Mouse (Mus musculus): ENCODE data around the gene Tmem211. TPM values are rescaled to one million over a fixed set of nuclear protein-coding genes. Genes with fewer than 3 reads are reported as not detected.

Tmem211 gene
- polyA plus RNA-seq, 1 experiment: not detected

DNA sequence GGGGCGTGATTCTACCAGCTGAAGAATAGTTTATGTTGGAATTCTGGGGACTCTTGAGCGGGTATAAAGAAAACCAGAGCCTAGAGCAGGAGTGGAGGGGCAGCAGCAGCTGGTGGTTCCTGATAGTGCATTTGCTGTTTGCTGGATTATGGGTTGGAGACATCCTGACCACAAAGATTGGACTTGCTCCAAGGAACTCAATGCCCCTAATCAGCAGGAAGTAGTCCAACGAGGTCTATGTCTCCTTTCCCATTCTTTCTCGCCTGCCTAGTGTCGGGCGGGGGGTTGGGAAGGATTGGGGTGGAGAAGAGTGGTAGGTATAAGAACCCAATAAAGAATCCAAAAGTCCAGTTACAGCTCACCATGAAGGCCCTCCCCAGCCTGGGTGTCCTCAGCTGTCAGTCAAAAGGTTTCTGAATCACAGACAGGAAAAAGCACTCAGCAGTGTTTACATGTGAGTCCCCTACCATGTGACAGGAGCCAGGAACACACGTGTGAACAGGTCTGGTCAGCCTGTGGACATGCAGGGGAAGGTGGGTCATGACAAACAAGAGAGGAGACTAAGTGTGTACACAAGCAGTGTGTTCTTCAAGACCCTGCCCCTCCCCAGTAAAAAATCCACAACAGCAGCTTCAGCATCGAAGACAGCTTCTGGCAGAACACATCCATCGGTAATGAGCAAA, 19.9 kb upstream of the Tmem211 start:
- Histone ChIP-seq H3K4me3 (ENCODE audit: insufficient read depth, low read depth, low read length) (no peak overlapping the region), H3K27ac (replicated peaks; ENCODE audit: low read depth, low read length) (peak overlapping the region; percentile 96), H3K4me1 (ENCODE audit: control insufficient read depth, insufficient read depth, insufficient read length, low read length) (peaks cover 48% of the 10 kb centered on the region)

DNA sequence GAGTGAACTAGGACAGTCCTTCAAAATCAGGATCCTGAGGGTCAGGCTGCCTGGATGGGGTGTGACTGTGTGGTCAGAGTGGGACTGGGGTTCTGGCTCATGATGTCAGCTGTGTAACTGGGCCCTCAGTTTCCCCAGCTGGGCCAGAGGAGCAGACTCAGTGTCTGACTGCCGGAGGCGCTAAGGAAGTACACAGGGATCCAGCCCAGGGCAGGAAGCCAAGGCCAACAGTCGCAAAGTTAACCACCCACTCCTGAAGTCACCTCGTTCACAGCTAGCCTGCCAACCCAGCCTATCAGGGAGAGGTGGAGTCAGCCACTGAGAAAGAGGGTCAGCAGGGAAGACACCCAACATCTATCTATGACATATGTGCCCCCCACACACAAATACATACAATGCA, 18.7 kb upstream of the Tmem211 start:
- Histone ChIP-seq H3K27ac (replicated peaks; ENCODE audit: low read depth, low read length) (peak overlapping the region; percentile 96), H3K4me1 (ENCODE audit: control insufficient read depth, insufficient read depth, insufficient read length, low read length) (peaks cover 55% of the 10 kb centered on the region), H3K4me3 (ENCODE audit: insufficient read depth, low read depth, low read length) (no peak overlapping the region)

DNA sequence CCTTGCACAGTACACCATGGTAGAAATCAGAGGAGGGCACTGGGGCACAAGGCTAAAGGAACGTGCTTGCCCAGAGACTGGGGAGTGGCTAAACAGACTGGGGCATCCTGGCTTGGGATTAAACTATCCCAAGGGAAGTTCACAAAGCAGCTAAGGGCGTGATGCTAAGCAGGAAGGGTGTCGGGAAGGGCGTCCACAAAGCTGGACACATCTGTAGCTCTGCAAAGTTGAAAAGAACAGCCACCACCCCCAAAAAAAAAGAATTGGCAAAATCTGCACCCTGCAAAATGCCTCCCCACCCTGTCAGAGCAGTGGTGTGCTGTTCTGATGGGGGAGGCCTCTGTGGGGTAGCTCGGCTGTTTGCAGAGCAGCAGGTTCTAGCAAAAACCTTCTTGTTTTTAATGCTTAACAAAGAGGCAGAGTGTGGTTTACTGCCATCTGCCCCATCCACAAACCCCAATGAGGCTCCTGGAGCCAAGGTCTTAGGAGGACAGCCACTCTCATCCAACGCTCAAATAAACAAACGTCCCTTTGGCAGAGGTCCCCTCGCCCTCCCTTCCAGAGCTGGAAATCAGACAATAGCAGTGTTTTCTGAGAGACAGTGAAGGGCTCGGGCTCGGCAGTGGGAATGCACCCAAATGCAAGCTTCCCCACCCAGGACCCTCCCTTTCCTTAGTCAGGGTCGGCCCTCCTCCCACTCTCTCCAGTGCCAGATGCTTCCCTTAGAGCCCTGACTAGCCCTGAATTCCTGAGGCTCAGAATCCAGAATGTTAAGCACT, 17.9 kb upstream of the Tmem211 start:
- peaks cover 60% of the 10 kb centered on the region for H3K4me1 ChIP-seq (ENCODE audit: control insufficient read depth, insufficient read depth, insufficient read length, low read length)
- H3K27ac ChIP-seq (replicated peaks; ENCODE audit: low read depth, low read length): peak overlapping the region; percentile 96
- no peak overlapping the region for H3K4me3 ChIP-seq (ENCODE audit: insufficient read depth, low read depth, low read length)

GRCm38 (mm10) chr5:113209401-113209750, 17.3 kb upstream of the Tmem211 start:
- H3K4me3 ChIP-seq (ENCODE audit: insufficient read depth, low read depth, low read length): peak overlapping the region; percentile 22
- H3K27ac ChIP-seq (replicated peaks; ENCODE audit: low read depth, low read length): peak overlapping the region; percentile 96
- H3K4me1 ChIP-seq (ENCODE audit: control insufficient read depth, insufficient read depth, insufficient read length, low read length): peaks cover 63% of the 10 kb centered on the region

DNA sequence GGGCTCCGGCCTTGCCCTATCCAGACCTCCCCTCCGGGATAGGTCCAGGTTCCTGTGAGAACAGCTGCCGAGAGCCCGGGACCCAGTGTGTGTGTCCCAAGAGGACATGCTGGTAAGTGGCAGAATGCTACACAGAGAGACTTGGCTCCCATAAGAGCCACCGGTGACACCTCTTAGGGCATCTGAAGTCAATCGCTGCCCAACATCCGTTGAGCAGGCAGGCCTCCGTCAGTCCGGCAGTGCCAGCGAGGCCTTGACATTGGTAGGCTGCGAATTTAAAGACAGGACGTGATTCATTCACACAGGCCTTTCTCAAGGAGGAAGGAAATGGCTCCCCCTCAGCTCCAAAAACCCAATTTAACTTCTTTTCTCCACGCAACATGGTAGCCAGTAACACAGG, 16.8 kb upstream of the Tmem211 start:
- peak overlapping the region; percentile 96 for H3K27ac ChIP-seq (replicated peaks; ENCODE audit: low read depth, low read length)
- H3K4me3 ChIP-seq (ENCODE audit: insufficient read depth, low read depth, low read length): peak overlapping the region; percentile 22
- H3K4me1 ChIP-seq (ENCODE audit: control insufficient read depth, insufficient read depth, insufficient read length, low read length): peaks cover 63% of the 10 kb centered on the region

DNA sequence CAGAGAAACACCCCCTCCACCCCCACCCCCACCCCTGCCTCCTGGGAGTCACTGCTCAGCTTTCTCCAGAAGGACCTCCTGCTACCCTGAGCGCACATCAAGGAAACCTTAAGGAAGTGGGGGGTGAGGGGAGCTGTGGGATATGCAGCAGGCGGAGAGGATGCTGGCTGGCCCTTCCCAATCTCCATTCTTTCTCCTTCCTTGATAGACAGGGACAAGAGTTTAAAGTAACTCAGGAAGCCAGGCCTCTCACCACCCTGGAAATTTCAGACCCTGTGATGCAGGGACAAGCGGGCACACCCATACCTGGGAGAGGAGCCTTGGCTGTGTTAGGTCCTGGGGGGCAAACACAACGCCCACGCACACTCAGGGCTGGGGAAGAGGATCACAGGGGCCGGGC, 16.4 kb upstream of the Tmem211 start:
- Histone ChIP-seq H3K4me3 (ENCODE audit: insufficient read depth, low read depth, low read length) (no peak overlapping the region), H3K4me1 (ENCODE audit: control insufficient read depth, insufficient read depth, insufficient read length, low read length) (peaks cover 59% of the 10 kb centered on the region), H3K27ac (replicated peaks; ENCODE audit: low read depth, low read length) (peak overlapping the region; percentile 96)

DNA sequence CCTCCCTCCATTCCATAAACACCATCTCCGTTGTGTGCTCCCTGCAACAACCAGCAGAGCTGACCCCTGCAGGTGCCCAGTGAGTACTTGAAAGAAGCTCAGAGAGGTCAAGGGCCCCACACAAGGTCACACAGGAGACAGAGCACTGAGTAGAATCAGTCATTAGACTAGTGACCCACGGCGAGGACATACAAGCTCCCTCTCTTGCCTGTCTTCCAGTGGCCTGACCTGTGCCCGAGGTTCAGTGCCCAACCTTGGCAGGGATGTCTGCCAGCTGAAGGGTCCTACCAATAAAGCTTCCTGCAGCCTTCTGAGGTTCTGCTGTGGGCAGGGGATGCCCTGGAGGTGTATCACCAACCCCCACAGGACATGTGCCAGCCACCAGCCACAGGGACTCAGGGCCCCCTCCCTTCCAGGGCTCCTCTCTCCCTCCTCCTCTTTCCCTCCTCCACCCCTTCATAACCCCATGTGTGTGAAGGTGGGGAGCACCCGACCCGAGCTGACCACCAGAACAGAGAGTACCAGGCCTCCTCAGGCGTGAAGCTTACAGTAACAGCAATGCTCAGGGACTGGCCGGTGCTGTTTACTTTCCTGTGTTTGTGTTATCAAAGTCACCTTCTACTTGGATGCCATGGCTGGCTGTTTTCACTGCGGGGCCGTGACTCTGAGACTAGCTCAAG, 14.4 kb upstream of the Tmem211 start:
- Histone ChIP-seq H3K4me3 (ENCODE audit: insufficient read depth, low read depth, low read length) (no peak overlapping the region), H3K27ac (replicated peaks; ENCODE audit: low read depth, low read length) (peak overlapping the region; percentile 50)

DNA sequence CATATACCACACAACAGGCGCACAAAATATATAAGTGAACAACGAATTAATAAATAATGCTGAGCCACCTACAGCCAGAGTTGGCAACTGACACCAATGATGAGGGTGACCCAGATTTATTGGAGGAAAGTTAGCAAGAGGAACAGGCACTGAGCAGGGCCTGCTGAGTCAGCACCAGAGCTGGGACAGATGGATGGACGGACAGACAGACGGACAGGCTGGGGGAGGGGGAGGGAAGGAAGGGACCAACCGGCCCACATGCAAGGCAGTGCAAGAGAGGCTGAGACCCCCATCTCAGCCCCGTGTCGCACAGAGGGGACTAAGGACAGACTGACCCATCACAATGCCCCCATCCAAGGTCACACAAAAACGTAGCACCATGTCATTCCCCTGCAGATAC, 12.7 kb upstream of the Tmem211 start:
- no peak overlapping the region for H3K4me3 ChIP-seq (ENCODE audit: insufficient read depth, low read depth, low read length)
- peak overlapping the region; percentile 27 for H3K27ac ChIP-seq (replicated peaks; ENCODE audit: low read depth, low read length)
- peaks cover 44% of the 10 kb centered on the region for H3K4me1 ChIP-seq (ENCODE audit: control insufficient read depth, insufficient read depth, insufficient read length, low read length)

More for the DNA sequence above, 14.4 kb upstream of the Tmem211 start:
- peaks cover 52% of the 10 kb centered on the region for H3K4me1 ChIP-seq (ENCODE audit: control insufficient read depth, insufficient read depth, insufficient read length, low read length)

DNA sequence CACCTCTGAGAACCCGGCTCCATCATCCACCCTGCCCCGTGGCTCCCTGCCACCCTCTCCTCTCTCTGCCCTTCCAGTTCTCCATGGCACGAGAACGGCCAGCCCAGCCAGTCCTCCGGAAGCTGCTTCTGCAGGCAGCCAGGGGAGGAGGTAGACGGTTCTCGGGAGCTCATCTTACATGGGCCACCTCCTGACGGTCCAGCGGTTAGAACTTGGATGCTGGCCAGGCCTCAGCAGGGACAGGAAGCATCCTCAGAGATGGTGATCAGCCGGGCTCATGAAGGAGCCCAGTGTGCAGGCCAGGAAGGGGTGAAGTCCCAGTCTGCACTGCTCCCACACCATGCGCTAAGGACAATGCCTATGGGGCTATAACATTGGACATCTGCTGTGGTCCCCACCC, 12.3 kb upstream of the Tmem211 start:
- Histone ChIP-seq H3K4me1 (ENCODE audit: control insufficient read depth, insufficient read depth, insufficient read length, low read length) (peaks cover 47% of the 10 kb centered on the region), H3K27ac (replicated peaks; ENCODE audit: low read depth, low read length) (peak overlapping the region; percentile 27), H3K4me3 (ENCODE audit: insufficient read depth, low read depth, low read length) (no peak overlapping the region)

DNA sequence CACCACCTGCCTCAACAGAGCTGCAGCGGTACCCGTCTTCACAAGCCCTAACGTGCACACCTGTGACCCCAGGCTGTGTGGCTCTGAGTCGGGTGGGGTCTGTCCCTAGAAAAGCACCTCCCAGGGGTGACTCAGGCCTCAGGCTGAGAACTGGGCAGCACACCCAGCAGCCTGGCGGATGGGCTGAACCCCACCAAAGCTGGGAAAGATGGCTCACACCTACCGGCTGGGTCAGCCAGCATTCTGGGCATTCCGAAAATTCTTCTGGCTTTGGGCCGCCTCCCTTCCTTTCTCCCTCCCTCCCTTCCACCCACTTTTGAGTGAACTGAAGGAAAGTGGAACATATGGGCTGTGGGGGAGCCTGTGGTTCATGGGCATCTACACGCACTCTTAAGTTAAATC, 11.1 kb upstream of the Tmem211 start:
- Histone ChIP-seq H3K4me1 (ENCODE audit: control insufficient read depth, insufficient read depth, insufficient read length, low read length) (peaks cover 42% of the 10 kb centered on the region), H3K27ac (replicated peaks; ENCODE audit: low read depth, low read length) (peak overlapping the region; percentile 59), H3K4me3 (ENCODE audit: insufficient read depth, low read depth, low read length) (no peak overlapping the region)

DNA sequence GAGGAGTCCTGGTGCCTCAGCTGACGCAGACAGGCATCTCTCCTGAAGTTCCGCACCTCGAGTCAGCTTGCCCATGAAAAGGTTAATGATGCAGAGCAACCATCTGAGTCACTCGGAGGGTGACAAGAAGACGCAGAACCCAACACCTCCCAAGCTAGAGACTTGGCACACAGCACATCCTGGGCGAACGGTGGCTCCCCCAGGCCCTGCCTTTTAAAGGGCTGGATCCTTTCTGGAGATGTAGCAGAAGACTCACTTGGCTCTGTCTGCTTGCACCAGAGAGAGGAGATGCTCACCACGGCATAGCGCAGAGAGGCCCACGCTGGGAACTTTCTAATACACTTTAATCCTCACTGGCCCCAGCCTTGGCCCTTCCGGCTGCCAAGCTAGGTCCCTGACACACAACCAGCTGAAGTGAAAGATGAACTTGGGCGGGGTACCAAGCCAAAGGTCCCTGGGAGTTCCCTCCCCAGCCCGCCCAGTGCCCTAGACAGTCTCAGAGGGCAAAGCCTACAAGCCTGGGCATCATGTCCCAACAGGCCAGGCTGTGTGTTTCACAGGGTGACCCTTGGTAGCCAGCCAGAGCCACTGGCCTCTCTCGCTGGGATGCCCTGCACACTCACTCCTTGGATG, 10.3 kb upstream of the Tmem211 start:
- Histone ChIP-seq H3K4me3 (ENCODE audit: insufficient read depth, low read depth, low read length) (no peak overlapping the region), H3K27ac (replicated peaks; ENCODE audit: low read depth, low read length) (peak overlapping the region; percentile 59)

GRCm38 (mm10) chr5:113217076-113217475, 9.6 kb upstream of the Tmem211 start:
- H3K4me1 ChIP-seq (ENCODE audit: control insufficient read depth, insufficient read depth, insufficient read length, low read length): peaks cover 34% of the 10 kb centered on the region
- H3K4me3 ChIP-seq (ENCODE audit: insufficient read depth, low read depth, low read length): no peak overlapping the region

More for the DNA sequence above, 10.3 kb upstream of the Tmem211 start:
- peaks cover 37% of the 10 kb centered on the region for H3K4me1 ChIP-seq (ENCODE audit: control insufficient read depth, insufficient read depth, insufficient read length, low read length)

GRCm38 (mm10) chr5:113218617-113219235, 8.0 kb upstream of the Tmem211 start:
- H3K4me1 ChIP-seq (ENCODE audit: control insufficient read depth, insufficient read depth, insufficient read length, low read length): peaks cover 25% of the 10 kb centered on the region
- peak overlapping the region; percentile 64 for H3K27ac ChIP-seq (replicated peaks; ENCODE audit: low read depth, low read length)
- peak overlapping the region; percentile 28 for H3K4me3 ChIP-seq (ENCODE audit: insufficient read depth, low read depth, low read length)

More at GRCm38 (mm10) chr5:113217076-113217475, 9.6 kb upstream of the Tmem211 start:
- H3K27ac ChIP-seq (replicated peaks; ENCODE audit: low read depth, low read length): peak overlapping the region; percentile 5; the same call in 1 of the 2 replicates

DNA sequence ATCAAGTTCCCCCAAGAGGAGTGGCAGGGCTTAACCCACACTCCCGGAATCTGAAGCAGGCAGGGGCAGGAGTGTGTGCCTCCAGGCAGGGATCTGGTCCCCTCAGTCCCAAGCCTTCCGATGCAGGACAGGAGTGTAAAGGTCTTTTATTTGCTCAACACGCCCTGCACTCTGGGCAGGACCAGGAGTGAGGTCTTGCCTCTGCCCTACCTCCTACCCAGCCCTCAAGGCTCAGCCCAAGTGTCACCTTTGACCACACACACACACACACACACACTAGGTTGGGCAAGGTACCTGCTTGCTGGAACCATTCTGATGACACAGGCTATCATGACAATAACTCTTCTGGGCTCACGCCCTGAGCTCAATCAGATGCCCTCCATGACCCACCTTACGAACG, 7.3 kb upstream of the Tmem211 start:
- Histone ChIP-seq H3K27ac (replicated peaks; ENCODE audit: low read depth, low read length) (peak overlapping the region; percentile 64), H3K4me3 (ENCODE audit: insufficient read depth, low read depth, low read length) (peak overlapping the region; percentile 28), H3K4me1 (ENCODE audit: control insufficient read depth, insufficient read depth, insufficient read length, low read length) (peaks cover 25% of the 10 kb centered on the region)
